Mouse (Mus musculus) kidney, postnatal 0 days (tissue): ENCODE measurements at regions not wholly inside any gene's neighbourhood (a gene's known extent, or its start where the extent isn't known, plus 50 kb on each side); places are given as distances from the start of the nearest gene placed in this dataset.

Source experiments
- ATAC-seq: fragments of 200-750 bp; cut with Nextera tagmentation; replicated peaks from 2 replicates; pipeline ENCODE4 v1.8.0; 2017; ENCODE audit warnings: low read depth, moderate number of reproducible peaks, moderate TSS enrichment, moderate library complexity; ENCODE audit not compliant: low FRiP score
- DNase-seq: peaks from one replicate; pipeline ENCODE4 v3.0.0-alpha.2; 2016; ENCODE audit warnings: low spot score
- H3K27ac ChIP-seq: fragments of 300-500 bp; sonication (generic); 2 replicates; pipeline ENCODE4 v1.5.1; 2014; ENCODE audit warnings: mild to moderate bottlenecking
- H3K27me3 ChIP-seq: fragments of 300-500 bp; sonication (generic); 2 replicates; pipeline ENCODE4 v1.6.1; 2014; ENCODE audit warnings: low read length, mixed read lengths; ENCODE audit not compliant: insufficient read depth
- H3K36me3 ChIP-seq: fragments of 300-500 bp; sonication (generic); 2 replicates; pipeline ENCODE4 v1.6.1; 2014; ENCODE audit warnings: low read length, mixed read lengths; ENCODE audit not compliant: insufficient read depth
- H3K4me1 ChIP-seq: fragments of 300-500 bp; sonication (generic); replicated peaks from 2 replicates; pipeline ENCODE4 v1.6.1; 2014; ENCODE audit warnings: antibody characterized with exemption, low read length, mixed read lengths; ENCODE audit not compliant: insufficient read depth
- H3K4me2 ChIP-seq: fragments of 300-500 bp; sonication (generic); 2 replicates; pipeline ENCODE4 v1.6.1; 2014; ENCODE audit warnings: mild to moderate bottlenecking, low read length, moderate library complexity, mixed read lengths
- H3K4me3 ChIP-seq: fragments of 300-500 bp; sonication (generic); replicated peaks from 2 replicates; pipeline ENCODE4 v1.5.1; 2014; ENCODE audit warnings: low read depth, low read length
- H3K9ac ChIP-seq: fragments of 300-500 bp; sonication (generic); 2 replicates; pipeline ENCODE4 v1.6.1; 2014; ENCODE audit warnings: low read depth, low read length
- H3K9me3 ChIP-seq: fragments of 300-500 bp; sonication (generic); replicated peaks from 2 replicates; pipeline ENCODE4 v1.6.1; 2016; ENCODE audit warnings: low read length, inconsistent platforms, mixed read lengths
- CTCF ChIP-seq: IDR thresholded peaks from 2 replicates; pipeline ENCODE4 v1.5.1; 2016; ENCODE audit warnings: antibody characterized with exemption, low read depth, mild to moderate bottlenecking, moderate library complexity
- WGBS: fragments of 180-500 bp; shearing (Covaris S2); extraction: QIAGEN DNeasy Blood & Tissue Kit; methylation state at CpG from one replicate; pipeline ENCODE4 v1.1.7; 2014; 5-methylcytosine and 5-hydroxymethylcytosine counted together

- no peak overlapping the region for H3K9ac ChIP-seq
- H3K4me3 ChIP-seq, result no peak overlapping the region
- H3K4me1 ChIP-seq, result no peaks in the 10 kb centered on the region
These were observed 195.3 kb upstream of the Atp5g3 start for GRCm38 (mm10) chr2:74106472-74106871.

GRCm38 (mm10) chr2:74099671-74100372 is 188.7 kb upstream of the Atp5g3 start:
- Histone ChIP-seq H3K9me3 (no peaks in the 10 kb centered on the region), H3K9ac (no peak overlapping the region), H3K4me2 (no peak overlapping the region), H3K36me3 (no peaks in the 10 kb centered on the region), H3K4me1 (no peaks in the 10 kb centered on the region), H3K27me3 (no peaks in the 10 kb centered on the region), H3K4me3 (no peak overlapping the region), H3K27ac (no peak overlapping the region)
- no peak for DNase-seq
- WGBS, result 79% methylated on average over 9 of the region's 9 CpGs
- ATAC-seq, result no peak
- TF ChIP-seq CTCF, result no peak

More at GRCm38 (mm10) chr2:74106472-74106871, 195.3 kb upstream of the Atp5g3 start:
- Histone ChIP-seq H3K27ac (no peak overlapping the region), H3K36me3 (no peaks in the 10 kb centered on the region), H3K27me3 (no peaks in the 10 kb centered on the region), H3K4me2 (no peak overlapping the region), H3K9me3 (no peaks in the 10 kb centered on the region)
- no peak for DNase-seq
- ATAC-seq, result no peak
- TF ChIP-seq CTCF, result peak; percentile 20; the same call in 1 of the 2 replicates
- WGBS, result 87% methylated on average over 4 of the region's 4 CpGs

GRCm38 (mm10) chr2:74096809-74097208 is 185.7 kb upstream of the Atp5g3 start:
- Histone ChIP-seq H3K4me2 (no peak overlapping the region), H3K27me3 (no peaks in the 10 kb centered on the region), H3K9ac (no peak overlapping the region), H3K4me1 (no peaks in the 10 kb centered on the region), H3K9me3 (no peaks in the 10 kb centered on the region), H3K27ac (no peak overlapping the region), H3K4me3 (no peak overlapping the region), H3K36me3 (no peaks in the 10 kb centered on the region)
- ATAC-seq (no peak), DNase-seq (no peak)
- 76% methylated on average over 2 of the region's 2 CpGs for WGBS
- no peak for TF ChIP-seq CTCF

- H3K4me3 ChIP-seq, result no peak overlapping the region
- no peaks in the 10 kb centered on the region for H3K27me3 ChIP-seq
- no peaks in the 10 kb centered on the region for H3K9me3 ChIP-seq
- WGBS, result 78% methylated on average over 7 of the region's 7 CpGs
- TF ChIP-seq CTCF, result no peak
- H3K27ac ChIP-seq, result no peak overlapping the region
- DNase-seq, result no peak
- no peak for ATAC-seq
- H3K9ac ChIP-seq, result no peak overlapping the region
- H3K4me1 ChIP-seq, result no peaks in the 10 kb centered on the region
- H3K4me2 ChIP-seq, result no peak overlapping the region
- no peaks in the 10 kb centered on the region for H3K36me3 ChIP-seq
These were observed 182.4 kb upstream of the Atp5g3 start for GRCm38 (mm10) chr2:74093494-74093893.

- 50% methylated on average over 3 of the region's 3 CpGs for WGBS
- Histone ChIP-seq H3K4me2 (no peak overlapping the region), H3K9ac (no peak overlapping the region), H3K27me3 (no peaks in the 10 kb centered on the region), H3K4me3 (no peak overlapping the region), H3K9me3 (no peaks in the 10 kb centered on the region), H3K36me3 (no peaks in the 10 kb centered on the region), H3K4me1 (no peaks in the 10 kb centered on the region), H3K27ac (no peak overlapping the region)
- no peak for ATAC-seq
- TF ChIP-seq CTCF, result no peak
- DNase-seq, result no peak
These were observed 176.2 kb upstream of the Atp5g3 start for GRCm38 (mm10) chr2:74087375-74087774.

GRCm38 (mm10) chr2:74084971-74085370 is 173.8 kb upstream of the Atp5g3 start:
- Histone ChIP-seq H3K4me1 (no peaks in the 10 kb centered on the region), H3K27me3 (no peaks in the 10 kb centered on the region), H3K9me3 (no peaks in the 10 kb centered on the region), H3K4me3 (no peak overlapping the region), H3K9ac (no peak overlapping the region), H3K4me2 (no peak overlapping the region), H3K36me3 (no peaks in the 10 kb centered on the region), H3K27ac (no peak overlapping the region)
- WGBS, result 88% methylated on average over 6 of the region's 6 CpGs
- no peak for TF ChIP-seq CTCF
- ATAC-seq (no peak), DNase-seq (no peak)

- 74% methylated on average over 4 of the region's 4 CpGs for WGBS
- no peak for ATAC-seq
These were observed 165.6 kb upstream of the Atp5g3 start for GRCm38 (mm10) chr2:74076774-74077173.

More at GRCm38 (mm10) chr2:74076774-74077173, 165.6 kb upstream of the Atp5g3 start:
- DNase-seq, result no peak
- Histone ChIP-seq H3K36me3 (no peaks in the 10 kb centered on the region), H3K9me3 (no peaks in the 10 kb centered on the region), H3K27me3 (no peaks in the 10 kb centered on the region), H3K4me1 (no peaks in the 10 kb centered on the region), H3K9ac (no peak overlapping the region), H3K27ac (no peak overlapping the region), H3K4me3 (no peak overlapping the region), H3K4me2 (no peak overlapping the region)
- TF ChIP-seq CTCF, result no peak
